Mouse (Mus musculus) spleen, adult 2 months (tissue): Measurements from ENCODE around the gene Trim56. TPM values are rescaled to one million over a fixed set of nuclear protein-coding genes. Genes with fewer than 3 reads are reported as not detected.
A peak's percentile ranks its signal among the peaks of the same experiment; 100 is the strongest.

Experiments used
- DNase-seq, 2 experiments: peaks; one replicate each; pipeline versions ENCODE4 v3.0.0 to v3.0.0-alpha.2; 2012 to 2021; ENCODE audit warnings: low spot score in 2 of 2, low read depth in 1 of 2
- H3K27ac ChIP-seq: fragments of 200-500 bp; 2 replicates; pipeline ENCODE4 v1.5.1; 2012; ENCODE audit warnings: low read length, inconsistent platforms; ENCODE audit not compliant: insufficient read depth
- H3K27me3 ChIP-seq: fragments of 200-500 bp; 2 replicates; pipeline ENCODE4 v1.6.1; 2012; ENCODE audit warnings: mild to moderate bottlenecking, moderate library complexity, low read length, inconsistent platforms; ENCODE audit not compliant: control insufficient read depth, insufficient read depth
- H3K36me3 ChIP-seq: fragments of 200-500 bp; 2 replicates; pipeline ENCODE4 v1.6.1; 2012; ENCODE audit warnings: mild to moderate bottlenecking, low read length, inconsistent platforms; ENCODE audit not compliant: control insufficient read depth, insufficient read depth
- H3K4me1 ChIP-seq: fragments of 200-500 bp; 2 replicates; pipeline ENCODE4 v1.6.1; 2011; ENCODE audit warnings: inconsistent platforms; ENCODE audit not compliant: control insufficient read depth, insufficient read depth, insufficient read length
- H3K4me3 ChIP-seq: fragments of 200-500 bp; 2 replicates; pipeline ENCODE4 v1.5.1; 2011; ENCODE audit warnings: mild to moderate bottlenecking, inconsistent platforms; ENCODE audit not compliant: insufficient read depth, insufficient read length; ENCODE audit errors: extremely low read depth
- CTCF ChIP-seq: fragments of 200-500 bp; IDR thresholded peaks from 2 replicates; pipeline ENCODE4 v1.5.1; 2011; ENCODE audit warnings: mild to moderate bottlenecking, inconsistent platforms; ENCODE audit not compliant: insufficient read depth, insufficient read length, insufficient replicate concordance; ENCODE audit errors: extremely low read depth
- POLR2A ChIP-seq: fragments of 200-500 bp; IDR thresholded peaks from 2 replicates; pipeline ENCODE4 v1.6.1; 2011; ENCODE audit warnings: low read depth, low read length, inconsistent platforms
- WGBS: fragments of 180-500 bp; shearing (Covaris S2); methylation state at CpG from one replicate; pipeline ENCODE4 v1.1.7; 2018; 5-methylcytosine and 5-hydroxymethylcytosine counted together
- polyA plus RNA-seq: library from polyadenylated mRNA; depleted of rRNA; stranded (reverse); fragments of >200 nt; gene quantifications from 2 replicates; pipeline ENCODE4 v1.2.3, GENCODE M21; 2012

The Trim56 gene
- polyA plus RNA-seq, 1 experiment = 26.6 TPM

DNA sequence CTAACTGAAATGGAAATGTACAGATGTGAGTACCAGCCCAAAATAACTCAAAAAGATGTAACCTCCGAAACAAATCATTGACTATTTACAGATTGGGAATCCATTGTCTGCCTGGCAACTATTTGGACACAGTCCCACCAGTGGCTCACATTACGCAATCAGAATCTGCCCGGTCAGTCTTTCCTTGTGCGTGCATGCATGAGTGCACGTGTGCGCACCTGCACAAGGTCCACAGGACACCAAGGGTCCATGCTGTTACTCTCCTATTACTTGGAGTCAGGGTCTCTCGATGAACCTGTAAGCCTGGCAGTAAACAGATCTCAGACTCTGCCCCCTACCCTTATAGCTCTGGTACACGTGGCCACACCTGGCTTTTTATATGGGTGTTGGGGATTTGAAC, 8.3 kb downstream of the Trim56 start:
- DNase-seq = no peak
- 0 out of 2 replicates have a peak, but pooled peaks cover 3% of the 10 kb centered on the region for H3K4me1 ChIP-seq
- H3K27ac ChIP-seq = no peak overlapping the region
- TF ChIP-seq POLR2A (no peak), CTCF (no peak)
- H3K36me3 ChIP-seq = peaks cover 3% of the 10 kb centered on the region
- H3K4me3 ChIP-seq = no peak overlapping the region
- WGBS = 88% methylated on average over 8 of the region's 8 CpGs
- no peaks in the 10 kb centered on the region for H3K27me3 ChIP-seq

GRCm38 (mm10) chr5:137107024-137107423, 9.0 kb downstream of the Trim56 start:
- Histone ChIP-seq H3K36me3 (no peaks in the 10 kb centered on the region; the same call in 1 of the 2 replicates), H3K27me3 (no peaks in the 10 kb centered on the region), H3K27ac (no peak overlapping the region), H3K4me1 (0 out of 2 replicates have a peak, but pooled peaks cover 3% of the 10 kb centered on the region), H3K4me3 (no peak overlapping the region)
- DNase-seq = peak; percentile 41 to 58
- TF ChIP-seq CTCF (peak; percentile 44; the same call in 1 of the 2 replicates), POLR2A (no peak)
- 30% methylated on average over 6 of the region's 6 CpGs for WGBS

GRCm38 (mm10) chr5:137106434-137106833, 9.6 kb downstream of the Trim56 start:
- no peak for DNase-seq
- TF ChIP-seq CTCF (no peak), POLR2A (no peak)
- H3K36me3 ChIP-seq = no peaks in the 10 kb centered on the region; the same call in 1 of the 2 replicates
- no peak overlapping the region for H3K27ac ChIP-seq
- H3K4me3 ChIP-seq = no peak overlapping the region
- 0 out of 2 replicates have a peak, but pooled peaks cover 3% of the 10 kb centered on the region for H3K4me1 ChIP-seq
- 91% methylated on average over 4 of the region's 4 CpGs for WGBS
- H3K27me3 ChIP-seq = no peaks in the 10 kb centered on the region

DNA sequence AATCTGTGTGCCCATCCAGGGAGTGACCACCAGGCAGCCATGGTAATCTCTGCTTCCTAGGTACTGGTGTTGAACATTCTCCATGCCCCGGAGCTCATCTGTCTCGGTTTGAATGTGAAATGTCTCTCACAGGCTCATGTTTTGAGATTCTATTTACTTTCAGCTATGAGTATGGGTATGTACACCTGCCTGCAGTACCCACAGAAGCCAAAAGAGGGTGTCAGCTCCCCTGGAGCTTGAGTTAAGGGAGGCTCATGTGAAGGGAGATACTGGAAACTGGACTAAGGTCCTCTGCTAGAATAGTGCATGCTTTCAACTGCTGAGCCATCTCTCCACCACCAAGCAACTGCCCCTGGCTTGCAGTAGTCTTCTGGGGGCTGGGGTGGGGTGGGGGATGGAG, 12.0 kb downstream of the Trim56 start:
- 87% methylated on average over 2 of the region's 2 CpGs for WGBS
- Histone ChIP-seq H3K4me3 (no peak overlapping the region), H3K4me1 (0 out of 2 replicates have a peak, but pooled peaks cover 3% of the 10 kb centered on the region), H3K27me3 (no peaks in the 10 kb centered on the region), H3K36me3 (no peaks in the 10 kb centered on the region), H3K27ac (peak overlapping the region; percentile 43; the same call in 1 of the 2 replicates)
- DNase-seq = no peak
- TF ChIP-seq CTCF = no peak
- TF ChIP-seq POLR2A = no peak

DNA sequence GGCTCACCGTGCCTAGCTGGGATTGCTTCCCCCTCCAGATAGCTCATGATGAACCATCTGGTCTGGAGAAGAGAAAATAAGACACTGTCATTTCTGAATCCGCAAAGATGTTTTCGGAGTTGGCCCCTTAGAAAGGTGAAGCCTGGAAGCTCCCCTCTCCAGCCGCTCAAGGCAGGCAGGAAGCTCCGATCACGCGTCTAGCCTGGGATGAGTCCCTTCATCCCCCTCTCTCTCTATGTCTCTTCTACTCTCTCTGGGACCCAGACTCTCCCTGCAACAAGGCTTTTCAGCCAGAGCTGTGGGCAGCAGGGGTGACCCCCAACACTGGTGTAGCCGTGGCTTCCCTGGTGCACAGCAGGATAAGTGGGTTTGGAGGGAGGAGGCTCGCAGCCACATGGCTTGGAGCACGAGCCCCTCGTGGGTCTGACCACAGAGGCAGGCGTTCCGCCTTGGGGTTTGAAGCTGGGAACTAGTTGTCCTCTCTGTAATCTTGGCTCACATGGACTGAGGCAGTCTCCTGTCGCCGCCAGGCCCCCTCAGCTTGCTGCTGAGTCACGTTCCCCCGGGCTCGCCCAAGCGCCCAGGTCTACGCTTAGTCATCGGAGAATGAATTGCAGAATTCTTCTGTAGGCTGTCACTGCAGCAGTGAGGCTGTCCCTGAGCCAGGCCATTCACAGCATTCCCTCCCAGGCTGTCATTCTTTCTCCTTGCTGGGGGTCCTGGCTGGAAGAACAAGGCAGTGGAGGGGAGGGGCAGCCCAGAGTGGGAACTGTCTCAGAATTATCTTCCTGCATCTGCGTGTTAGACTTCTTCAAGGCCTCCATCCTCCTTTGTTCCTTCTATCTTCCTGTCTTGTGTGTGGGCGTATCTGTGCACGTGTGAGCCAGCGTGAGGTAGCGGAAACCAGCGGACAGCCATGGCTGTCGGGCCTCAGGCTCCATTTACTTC, 13.2 kb downstream of the Trim56 start:
- WGBS = 38% methylated on average over 28 of the region's 28 CpGs
- H3K27ac ChIP-seq = peak overlapping the region; percentile 43; the same call in 1 of the 2 replicates
- no peak overlapping the region for H3K4me3 ChIP-seq
- H3K4me1 ChIP-seq = 0 out of 2 replicates have a peak, but pooled peaks cover 3% of the 10 kb centered on the region
- no peaks in the 10 kb centered on the region for H3K27me3 ChIP-seq
- no peaks in the 10 kb centered on the region for H3K36me3 ChIP-seq
- no peak for TF ChIP-seq POLR2A
- TF ChIP-seq CTCF = no peak
- no peak for DNase-seq

DNA sequence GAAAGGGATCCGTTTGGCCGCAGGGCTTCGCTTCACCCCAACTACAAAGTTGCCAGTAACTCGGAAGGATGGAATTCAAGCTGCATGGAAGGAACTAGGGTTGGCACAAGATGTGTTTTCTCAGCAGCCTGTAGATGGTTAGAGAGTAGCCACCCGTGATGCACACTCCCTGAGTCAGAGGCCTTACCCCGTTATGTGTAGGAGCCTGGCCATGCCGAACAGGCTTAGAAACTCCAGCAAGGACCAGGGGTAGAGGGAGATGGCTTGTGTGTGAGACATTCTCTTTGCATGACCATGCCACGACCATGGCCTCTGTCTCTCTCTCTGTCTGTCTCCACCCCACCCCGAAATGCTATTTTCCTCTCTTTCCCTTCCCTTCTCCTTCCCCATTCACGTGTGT, 13.9 kb downstream of the Trim56 start:
- 82% methylated on average over 10 of the region's 10 CpGs for WGBS
- Histone ChIP-seq H3K27ac (no peak overlapping the region), H3K4me1 (0 out of 2 replicates have a peak, but pooled peaks cover 3% of the 10 kb centered on the region)

More for the DNA sequence above, 13.9 kb downstream of the Trim56 start:
- Histone ChIP-seq H3K27me3 (no peaks in the 10 kb centered on the region), H3K36me3 (no peaks in the 10 kb centered on the region), H3K4me3 (no peak overlapping the region)
- TF ChIP-seq POLR2A (no peak), CTCF (no peak)
- no peak for DNase-seq
